Mouse (Mus musculus) ovary, postnatal 36 days (tissue): Measurements from ENCODE around the gene Gm6367.
"Not testable (repeated sequence)": the region's sequence is repeated elsewhere in the genome, so short reads cannot be mapped to it uniquely, and the experiment has no call there.

Source experiments
- DNase-seq: peaks from one replicate; pipeline ENCODE4 v3.0.0; 2022; ENCODE audit warnings: low spot score, mixed read lengths

Gm6367 gene

GRCm38 (mm10) chr5:94988326-94988725 lies at the start of gene Gm6367:
TSS of gene Gm6367 (plus strand) at chr5:94988626.
- DNase-seq: not testable (repeated sequence)
